Mouse (Mus musculus) layer of hippocampus, adult 6 months (tissue): ENCODE results near the gene Eaf1. TPM values are rescaled to one million over a fixed set of nuclear protein-coding genes. Genes with fewer than 3 reads are reported as not detected.

Experiments
- long read RNA-seq, 2 experiments: library from polyadenylated mRNA; unstranded; transcript quantifications; one replicate each; pipeline ENCODE4 v2.0.0; 2019 to 2020
- polyA plus RNA-seq: library from polyadenylated mRNA; unstranded; fragments of <200 nt; fragmentation: Nextera tagmentation; gene quantifications from 2 replicates; pipeline ENCODE4 v1.2.3, GENCODE M21; 2021

Eaf1 gene
- 3.3 and 3.7 TPM in 2 replicates for polyA plus RNA-seq
- long read RNA-seq, experiment 1, full-length matches to known transcripts, result 7 of 12 reads
- long read RNA-seq, experiment 1, partial matches to known transcripts, result 0 of 12 reads
- long read RNA-seq, experiment 1, other reads (novel, unspliced or antisense), result 5 of 12 reads
- long read RNA-seq, experiment 2, full-length matches to known transcripts, result 59 of 66 reads
- long read RNA-seq, experiment 2, partial matches to known transcripts, result 2 of 66 reads
- long read RNA-seq, experiment 2, other reads (novel, unspliced or antisense), result 5 of 66 reads

GRCm38 (mm10) chr14:31494349-31494974, at the start of gene Eaf1:
Eaf1 (plus strand) TSS chr14:31494399.

GRCm38 (mm10) chr14:31494975-31495455, 816 bp downstream of the Eaf1 start, which contains the start of gene Mettl6:
Mettl6 (minus strand) TSS chr14:31495040.

Other genes starting within 250 kb of the Eaf1 start
- gene Phf7, start 243.1 kb upstream of the Eaf1 start, polyA plus RNA-seq, result 3.5 and 4.3 TPM in 2 replicates
- gene Bap1, start 242.9 kb upstream of the Eaf1 start, polyA plus RNA-seq, result 66.7 and 67.4 TPM in 2 replicates
- 3.5 and 4.3 TPM in 2 replicates for gene Dnah1, start 170.5 kb upstream of the Eaf1 start, polyA plus RNA-seq
- 13.8 and 15.4 TPM in 2 replicates for gene Capn7, start 157.8 kb upstream of the Eaf1 start, polyA plus RNA-seq
- gene Sh3bp5, start 58.3 kb upstream of the Eaf1 start, polyA plus RNA-seq, result 33.9 and 42.8 TPM in 2 replicates
- 11.0 and 13.7 TPM in 2 replicates for gene Mettl6, start 641 bp downstream of the Eaf1 start, polyA plus RNA-seq
- 0.30 and 0.39 TPM in 2 replicates for gene Colq, start 96.9 kb downstream of the Eaf1 start, polyA plus RNA-seq
- gene Gm49387, start 146.5 kb downstream of the Eaf1 start, polyA plus RNA-seq, result not detected in 2 replicates
- gene Btd, start 146.6 kb downstream of the Eaf1 start, polyA plus RNA-seq, result 9.2 and 10.0 TPM in 2 replicates
- gene Hacl1, start 146.9 kb downstream of the Eaf1 start, polyA plus RNA-seq, result 13.8 and 18.3 TPM in 2 replicates